Mouse (Mus musculus): ENCODE measurements around the gene Epas1. TPM values are rescaled to one million over a fixed set of nuclear protein-coding genes. Genes with fewer than 3 reads are reported as not detected.
A peak's percentile ranks its signal among the peaks of the same experiment; 100 is the strongest.

Gene Epas1
- 0.02 TPM in 1 of 2 replicates, not detected in the other for total RNA-seq (2015)
- total RNA-seq (2017), result not detected in 2 replicates

- ATAC-seq (replicated peaks; ENCODE audit: poor library complexity), result peak; percentile 85
Measured at GRCm38 (mm10) chr17:86753130-86753821, at the start of gene Epas1. Gene Epas1, plus strand, starts transcription at chr17:86753700.

DNA sequence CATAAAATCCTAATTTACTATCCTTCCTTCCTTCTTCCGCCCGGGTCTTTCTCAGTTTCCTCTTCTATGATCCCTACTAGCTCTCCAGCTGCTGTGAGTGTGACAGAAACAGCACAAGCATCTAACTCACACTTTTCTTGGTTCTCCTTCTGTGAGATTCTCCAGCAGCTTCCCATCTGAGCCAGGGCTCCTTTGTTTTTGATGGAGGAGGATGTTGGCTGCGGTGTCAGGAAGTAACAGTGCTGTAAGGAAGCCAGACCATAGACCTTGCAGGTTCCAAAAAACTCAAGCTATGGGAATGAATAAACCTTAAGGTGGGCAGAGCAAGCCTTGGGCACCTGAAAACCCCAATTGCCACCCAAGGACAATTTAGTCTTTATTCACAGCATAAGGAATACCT is 48.3 kb upstream of the Epas1 start:
- no peak for ATAC-seq (replicated peaks; ENCODE audit: poor library complexity)

DNA sequence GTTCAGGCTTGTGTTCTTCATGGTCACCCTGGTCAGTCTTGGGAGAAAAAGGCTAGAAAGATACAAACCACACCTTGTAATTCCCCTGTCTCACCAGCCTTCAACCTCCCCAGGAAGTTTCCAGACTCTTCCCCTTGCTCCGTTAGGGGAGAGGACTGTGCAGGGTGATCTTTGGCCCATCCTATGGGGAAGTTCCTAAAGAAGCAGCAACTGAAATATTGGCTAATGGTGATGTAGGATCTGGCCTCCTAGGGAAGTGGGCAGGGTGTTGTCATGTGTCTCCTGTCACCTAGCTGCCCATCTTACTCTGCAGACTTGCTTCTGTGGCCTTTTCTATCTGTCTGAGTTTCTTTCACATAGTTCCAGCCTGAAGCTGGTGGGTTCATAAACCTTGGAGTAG is 47.0 kb upstream of the Epas1 start:
- ATAC-seq (replicated peaks; ENCODE audit: poor library complexity), result peak; percentile 60

GRCm38 (mm10) chr17:86709803-86710202 is 43.7 kb upstream of the Epas1 start:
- no peak for ATAC-seq (replicated peaks; ENCODE audit: poor library complexity)

GRCm38 (mm10) chr17:86710379-86710778 is 43.1 kb upstream of the Epas1 start:
- ATAC-seq (replicated peaks; ENCODE audit: poor library complexity), result no peak

DNA sequence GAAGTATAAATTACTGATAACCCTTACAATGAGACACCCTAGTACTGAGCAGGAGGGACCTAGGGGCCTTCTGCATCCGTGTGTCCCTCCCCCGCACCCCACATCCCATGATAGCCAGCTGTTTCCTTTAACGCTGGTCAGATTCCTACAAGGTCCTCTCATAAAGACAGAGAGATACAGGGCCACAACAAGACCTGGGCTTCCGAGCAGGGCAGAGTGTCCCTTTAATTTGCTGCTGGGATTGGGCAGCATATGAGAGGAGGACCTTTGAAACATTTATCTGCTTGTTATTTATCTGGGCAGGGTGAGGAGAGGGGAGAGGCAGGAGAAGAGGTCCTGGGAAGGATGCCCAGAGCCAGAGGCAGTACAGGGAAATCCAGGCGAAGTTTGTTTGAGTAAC is 41.6 kb upstream of the Epas1 start:
- ATAC-seq (replicated peaks; ENCODE audit: poor library complexity), result no peak

GRCm38 (mm10) chr17:86712601-86713000 is 40.9 kb upstream of the Epas1 start:
- ATAC-seq (replicated peaks; ENCODE audit: poor library complexity), result no peak

DNA sequence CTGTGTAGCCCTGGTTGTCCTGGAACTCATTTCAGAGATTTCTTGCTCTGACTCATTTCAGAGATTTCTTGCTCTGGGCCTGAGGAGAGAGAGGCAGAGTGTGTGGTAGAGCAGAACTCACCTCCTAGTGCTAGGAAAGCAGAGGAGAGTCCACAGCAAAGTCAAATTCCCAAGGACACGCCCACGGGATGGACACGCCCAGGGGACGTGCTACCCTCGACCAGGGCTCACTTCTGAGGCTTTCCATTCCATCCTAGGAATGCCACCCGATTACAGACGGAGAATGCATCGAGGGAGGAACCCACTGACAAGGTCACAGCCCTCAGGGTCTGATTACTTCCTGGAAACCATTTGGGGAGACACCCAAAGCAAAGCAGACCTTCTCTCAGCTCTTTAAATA is 39.9 kb upstream of the Epas1 start:
- no peak for ATAC-seq (replicated peaks; ENCODE audit: poor library complexity)

DNA sequence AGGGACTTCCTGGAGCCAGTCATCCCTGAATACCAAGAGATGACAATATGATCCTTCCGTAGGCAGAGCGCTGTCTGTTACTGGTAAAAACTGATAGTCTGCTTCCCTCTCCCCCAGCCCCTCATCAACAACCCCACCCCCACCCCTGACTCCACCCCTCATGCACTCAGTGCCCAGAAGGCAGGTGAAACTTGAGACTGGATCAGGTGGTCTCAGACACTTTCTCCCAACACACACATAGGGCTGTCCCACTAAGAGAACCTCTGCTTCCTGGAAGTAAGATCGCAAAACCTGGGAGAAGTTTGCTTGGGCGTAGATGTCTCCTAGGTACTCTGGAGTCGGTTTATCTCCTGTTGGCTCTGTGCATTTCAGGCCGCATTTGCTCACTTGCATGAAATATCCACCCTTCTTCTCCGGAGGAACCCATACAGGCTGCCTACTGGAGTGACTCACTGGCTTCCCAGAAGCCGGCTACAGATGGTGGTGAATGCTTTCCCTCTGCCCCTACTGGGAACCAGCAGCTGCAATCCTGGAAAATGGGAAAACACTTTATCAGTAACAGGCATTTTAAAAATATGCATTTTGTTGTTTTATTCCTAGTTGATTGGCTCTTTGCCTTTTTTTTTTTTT is 28.6 kb upstream of the Epas1 start:
- ATAC-seq (replicated peaks; ENCODE audit: poor library complexity), result no peak

GRCm38 (mm10) chr17:86726480-86726879 is 27.0 kb upstream of the Epas1 start:
- ATAC-seq (replicated peaks; ENCODE audit: poor library complexity), result no peak

DNA sequence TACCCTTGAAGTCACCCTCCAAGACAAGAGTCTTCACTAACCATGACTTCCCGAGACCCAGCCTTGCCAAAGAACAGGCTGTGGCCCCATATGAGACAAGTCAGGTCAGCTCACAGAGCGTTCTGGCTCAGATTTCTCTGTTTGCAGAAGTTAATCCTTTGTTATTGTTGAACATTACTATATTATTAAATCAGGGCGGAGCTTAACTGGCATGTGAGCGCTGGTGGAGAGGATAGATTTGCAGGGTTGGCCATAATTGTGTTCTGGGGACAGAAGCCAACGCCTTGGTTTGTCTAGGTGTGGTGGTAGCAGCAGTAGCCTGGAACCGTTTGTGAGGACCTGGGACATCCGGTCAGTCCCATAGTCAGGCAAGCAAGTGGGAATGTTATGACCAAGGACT is 26.5 kb upstream of the Epas1 start:
- no peak for ATAC-seq (replicated peaks; ENCODE audit: poor library complexity)

- ATAC-seq (replicated peaks; ENCODE audit: poor library complexity), result no peak
Measured at GRCm38 (mm10) chr17:86731273-86731672, 22.2 kb upstream of the Epas1 start.

DNA sequence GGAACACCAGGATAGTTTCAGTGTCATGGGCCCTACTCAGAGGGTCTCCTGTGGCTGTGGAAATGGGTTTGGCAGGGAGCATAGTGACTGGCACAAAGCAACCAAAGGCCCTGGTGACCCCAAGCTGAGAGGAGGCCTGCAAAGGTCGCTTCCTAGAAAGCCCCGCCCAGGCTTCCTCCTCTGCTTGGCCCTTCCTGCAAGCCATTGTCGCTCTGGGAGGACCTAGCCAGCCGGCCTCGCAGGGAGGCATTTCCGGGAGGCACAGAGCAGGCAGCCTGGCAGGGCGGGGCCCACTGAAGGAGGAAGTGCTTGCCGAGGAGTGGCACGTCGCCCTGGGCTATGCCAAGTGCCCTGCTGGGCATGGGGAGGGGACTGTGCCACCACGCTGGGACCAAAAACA is 21.5 kb upstream of the Epas1 start:
- peak; percentile 99 for ATAC-seq (replicated peaks; ENCODE audit: poor library complexity)

DNA sequence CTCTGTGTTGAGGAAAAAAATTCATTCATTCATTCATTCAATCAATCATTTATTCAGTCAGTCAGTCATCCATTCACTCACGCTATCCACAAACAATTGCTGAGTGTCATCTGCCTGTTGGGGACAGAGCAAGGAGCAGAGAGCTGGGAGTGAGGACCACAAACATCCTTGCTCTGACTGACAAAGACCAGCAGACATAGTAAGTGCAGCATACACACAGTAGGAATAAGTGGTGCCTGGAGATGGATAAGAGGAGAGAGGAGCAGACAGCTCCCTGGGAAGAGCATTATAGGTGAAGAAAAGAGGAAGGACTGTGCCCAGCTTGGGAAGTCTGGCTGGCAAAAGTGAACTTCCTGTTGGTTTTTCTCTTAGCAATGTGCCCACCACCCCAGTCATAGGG is 21.0 kb upstream of the Epas1 start:
- ATAC-seq (replicated peaks; ENCODE audit: poor library complexity), result peak; percentile 42

DNA sequence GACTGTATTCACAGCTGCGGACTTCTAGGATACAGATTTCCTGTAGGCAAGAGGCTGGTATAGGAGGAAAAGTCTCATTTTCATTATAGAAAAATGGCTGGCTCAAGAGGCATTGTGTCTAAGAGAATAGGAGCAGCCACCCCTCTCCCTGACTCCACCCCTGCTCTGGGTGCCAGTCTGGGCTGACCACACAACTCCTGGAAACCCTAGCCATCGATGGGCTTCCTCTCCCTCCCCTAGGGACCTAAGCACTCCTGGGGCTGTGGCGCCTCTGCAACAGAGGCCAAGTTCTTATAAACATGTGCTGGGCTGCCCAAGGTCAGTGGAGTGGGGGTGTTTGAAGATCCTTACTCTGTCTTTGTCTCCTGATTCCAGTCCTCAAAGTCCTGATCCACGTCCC is 19.9 kb upstream of the Epas1 start:
- no peak for ATAC-seq (replicated peaks; ENCODE audit: poor library complexity)

DNA sequence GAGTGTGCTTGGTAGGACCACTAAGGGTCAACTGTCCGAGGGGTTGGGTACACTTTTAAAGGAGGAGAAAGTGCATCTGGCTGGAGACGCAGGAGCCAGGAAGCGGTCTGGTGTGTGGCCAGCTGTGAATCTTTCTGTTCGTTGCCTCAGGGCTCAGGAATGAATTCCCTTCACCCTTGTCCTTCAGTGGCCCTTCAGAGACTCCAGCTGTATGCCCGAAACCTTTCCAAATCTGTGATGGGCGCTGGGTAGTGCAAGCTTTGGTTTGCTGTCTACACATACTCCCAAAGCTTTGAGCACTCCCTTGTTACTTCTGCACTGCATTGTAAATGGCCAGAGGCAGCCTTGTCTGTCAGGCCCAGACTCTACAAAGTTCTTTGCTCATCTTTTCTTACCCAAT is 15.0 kb upstream of the Epas1 start:
- no peak for ATAC-seq (replicated peaks; ENCODE audit: poor library complexity)

DNA sequence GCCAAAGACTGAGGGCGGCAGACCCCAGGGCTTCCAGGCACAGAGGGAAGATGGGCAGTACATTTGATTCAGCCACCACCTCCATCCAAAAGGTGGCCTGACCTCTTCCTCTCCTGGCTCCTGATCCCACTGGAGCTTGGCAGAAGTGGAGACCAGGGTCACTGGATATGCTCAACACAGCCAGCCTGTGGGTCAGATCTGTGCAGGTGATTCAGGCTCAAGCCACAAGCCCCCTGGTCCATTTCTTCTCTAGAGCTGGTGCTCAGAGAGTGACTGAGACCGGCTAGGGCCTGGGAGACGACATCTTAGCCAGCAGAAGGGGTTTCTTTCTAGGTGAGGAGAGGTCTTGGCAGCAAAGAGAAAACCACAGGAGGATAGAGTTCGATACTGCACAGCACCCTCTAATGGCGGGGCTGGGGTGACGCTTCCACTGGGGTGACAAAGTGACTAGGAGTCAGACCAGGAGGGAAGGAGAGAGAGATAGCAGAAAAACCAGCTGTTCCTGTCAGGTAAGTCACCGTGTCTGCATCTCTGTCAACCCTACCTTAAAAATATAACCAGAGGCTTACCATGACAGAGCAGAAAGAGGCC is 10.1 kb upstream of the Epas1 start:
- peak; percentile 58 for ATAC-seq (replicated peaks; ENCODE audit: poor library complexity)

- ATAC-seq (replicated peaks; ENCODE audit: poor library complexity), result no peak
Measured at GRCm38 (mm10) chr17:86744943-86745342, 8.6 kb upstream of the Epas1 start.

GRCm38 (mm10) chr17:86751373-86751871 is 2.1 kb upstream of the Epas1 start:
- no peak for ATAC-seq (replicated peaks; ENCODE audit: poor library complexity)

DNA sequence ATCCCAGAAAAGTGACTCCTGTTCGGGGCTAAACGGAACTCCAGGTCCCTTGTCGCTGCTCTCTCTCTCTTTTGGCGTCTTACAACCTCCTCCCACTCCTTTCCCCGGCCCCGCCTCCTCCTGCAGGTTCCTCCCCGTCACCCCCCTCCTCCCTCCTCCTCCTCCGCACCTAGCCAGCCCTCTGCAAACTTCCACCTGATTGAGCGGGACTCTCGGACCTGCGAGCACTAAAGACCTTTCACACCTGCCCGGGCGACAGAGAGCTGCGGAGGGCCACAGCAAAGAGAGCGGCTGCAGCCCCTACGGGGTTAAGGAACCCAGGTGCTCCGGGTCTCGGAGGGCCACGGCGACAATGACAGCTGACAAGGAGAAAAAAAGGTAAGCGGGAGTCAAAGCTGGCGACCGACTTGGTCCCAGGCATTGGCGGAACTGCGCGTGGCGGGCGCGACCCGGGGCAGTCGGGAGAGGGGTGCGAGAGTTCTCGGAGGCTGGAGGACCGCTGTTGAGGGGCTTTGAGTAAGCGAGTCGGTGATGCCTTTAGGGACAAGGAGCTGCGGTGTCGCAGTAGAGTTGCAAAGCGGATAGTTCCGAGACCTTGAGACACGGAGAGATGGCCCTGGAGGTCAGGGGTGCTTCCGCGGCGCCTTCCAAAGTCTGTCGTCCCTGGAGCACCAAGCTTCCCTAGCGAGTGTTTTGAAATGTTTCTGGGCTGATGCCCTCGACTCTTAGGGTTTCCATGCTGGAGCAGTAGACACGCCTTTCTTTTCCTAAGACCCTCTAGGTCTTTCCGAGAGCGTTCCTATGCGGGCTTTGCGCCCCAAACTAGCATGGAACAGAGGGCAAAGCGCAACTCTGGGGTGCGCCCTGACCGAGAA is 668 bp downstream of the Epas1 start:
- peak; percentile 13; the same call in 1 of the 2 replicates for ATAC-seq (replicated peaks; ENCODE audit: poor library complexity)

Measured in megakaryocyte progenitor cell, adult 5-6 weeks (primary cell).